Mouse (Mus musculus) heart, adult 2 months (tissue): ENCODE measurements at regions not wholly inside any gene's neighbourhood (a gene's known extent, or its start where the extent isn't known, plus 50 kb on each side); places are given as distances from the start of the nearest gene placed in this dataset.

Experiments used
- CTCF ChIP-seq: fragments of 200-600 bp; IDR thresholded peaks from 2 replicates; pipeline ENCODE4 v1.8.1; 2022; ENCODE audit warnings: antibody characterized with exemption, mild to moderate bottlenecking, moderate library complexity
- EP300 ChIP-seq: fragments of 200-500 bp; IDR thresholded peaks from 2 replicates; pipeline ENCODE4 v1.6.1; 2011; ENCODE audit warnings: low read depth, low read length, control low read depth; ENCODE audit not compliant: insufficient read depth
- POLR2A ChIP-seq: fragments of 200-500 bp; IDR thresholded peaks from 2 replicates; pipeline ENCODE4 v1.6.1; 2011; ENCODE audit warnings: mild to moderate bottlenecking, low read depth, low read length, control low read depth; ENCODE audit not compliant: insufficient read depth

- TF ChIP-seq POLR2A (no peak), CTCF (no peak), EP300 (no peak)
Measured at GRCm38 (mm10) chr4:135047251-135047650, 73.2 kb upstream of the Runx3 start.
